Mouse (Mus musculus) midbrain, embryonic 10.5 days (tissue): ENCODE measurements around the gene Aqp9. TPM values are rescaled to one million over a fixed set of nuclear protein-coding genes. Genes with fewer than 3 reads are reported as not detected.
A peak's percentile ranks its signal among the peaks of the same experiment; 100 is the strongest.

Experiments
- DNase-seq: peaks from one replicate; pipeline ENCODE4 v3.0.0-alpha.2; 2017; ENCODE audit warnings: low spot score
- H3K27ac ChIP-seq: fragments of 300-500 bp; sonication (generic); replicated peaks from 2 replicates; pipeline ENCODE4 v1.5.1; 2016; ENCODE audit warnings: mild to moderate bottlenecking
- H3K27me3 ChIP-seq: fragments of 300-500 bp; sonication (generic); 2 replicates; pipeline ENCODE4 v1.6.1; 2016; ENCODE audit warnings: low read depth, mild to moderate bottlenecking; ENCODE audit not compliant: poor library complexity, severe bottlenecking
- H3K36me3 ChIP-seq: fragments of 300-500 bp; sonication (generic); 2 replicates; pipeline ENCODE4 v1.6.1; 2016; ENCODE audit warnings: mild to moderate bottlenecking, moderate library complexity
- H3K4me1 ChIP-seq: fragments of 300-500 bp; sonication (generic); 2 replicates; pipeline ENCODE4 v1.6.1; 2016
- H3K4me3 ChIP-seq: fragments of 300-500 bp; sonication (generic); 2 replicates; pipeline ENCODE4 v1.5.1; 2016; ENCODE audit warnings: mild to moderate bottlenecking, moderate library complexity
- H3K9me3 ChIP-seq: fragments of 300-500 bp; sonication (generic); replicated peaks from 2 replicates; pipeline ENCODE4 v1.6.1; 2016; ENCODE audit warnings: mild to moderate bottlenecking
- WGBS: fragments of 180-500 bp; shearing (Covaris S2); methylation state at CpG from one replicate; pipeline ENCODE4 v1.1.7; 2016; 5-methylcytosine and 5-hydroxymethylcytosine counted together
- polyA plus RNA-seq: library from polyadenylated mRNA; unstranded; fragments of >200 nt; fragmentation: Nextera tagmentation; extraction: Ambion mirVana; gene quantifications from 2 replicates; pipeline ENCODE4 v1.2.1, GENCODE M21; 2016

Gene Aqp9
- polyA plus RNA-seq, 1 experiment from 2014 or later = 0.14 TPM

GRCm38 (mm10) chr9:71113166-71113565 lies 55.3 kb downstream of the Aqp9 start:
- Histone ChIP-seq H3K9me3 (no peaks in the 10 kb centered on the region), H3K27ac (no peak overlapping the region), H3K4me3 (no peak overlapping the region), H3K27me3 (no peaks in the 10 kb centered on the region), H3K36me3 (no peaks in the 10 kb centered on the region), H3K4me1 (no peaks in the 10 kb centered on the region)
- DNase-seq = no peak
- WGBS = 87% methylated on average over 6 of the region's 6 CpGs

GRCm38 (mm10) chr9:71103521-71103920 lies 65.0 kb downstream of the Aqp9 start:
- no peak for DNase-seq
- Histone ChIP-seq H3K36me3 (no peaks in the 10 kb centered on the region), H3K4me3 (no peak overlapping the region), H3K9me3 (no peaks in the 10 kb centered on the region), H3K27me3 (no peaks in the 10 kb centered on the region), H3K4me1 (no peaks in the 10 kb centered on the region), H3K27ac (no peak overlapping the region)
- WGBS = 89% methylated on average over 5 of the region's 5 CpGs

GRCm38 (mm10) chr9:71094066-71094465 lies 74.4 kb downstream of the Aqp9 start:
- no peak overlapping the region for H3K4me3 ChIP-seq
- no peaks in the 10 kb centered on the region for H3K9me3 ChIP-seq
- DNase-seq = no peak
- WGBS = 92% methylated on average over 6 of the region's 6 CpGs
- no peaks in the 10 kb centered on the region for H3K4me1 ChIP-seq
- H3K27ac ChIP-seq = no peak overlapping the region
- H3K27me3 ChIP-seq = no peaks in the 10 kb centered on the region
- H3K36me3 ChIP-seq = no peaks in the 10 kb centered on the region

GRCm38 (mm10) chr9:71092038-71092437 lies 76.4 kb downstream of the Aqp9 start:
- Histone ChIP-seq H3K36me3 (no peaks in the 10 kb centered on the region), H3K9me3 (no peaks in the 10 kb centered on the region), H3K4me1 (no peaks in the 10 kb centered on the region), H3K27ac (no peak overlapping the region), H3K27me3 (no peaks in the 10 kb centered on the region), H3K4me3 (no peak overlapping the region)
- peak; percentile 40 for DNase-seq
- 81% methylated on average over 5 of the region's 5 CpGs for WGBS

GRCm38 (mm10) chr9:71079201-71079600 lies 89.3 kb downstream of the Aqp9 start:
- no peaks in the 10 kb centered on the region for H3K4me1 ChIP-seq
- H3K36me3 ChIP-seq = no peaks in the 10 kb centered on the region
- DNase-seq = no peak
- no peak overlapping the region for H3K4me3 ChIP-seq
- 80% methylated on average over 7 of the region's 7 CpGs for WGBS
- no peaks in the 10 kb centered on the region for H3K9me3 ChIP-seq
- H3K27ac ChIP-seq = no peak overlapping the region
- H3K27me3 ChIP-seq = no peaks in the 10 kb centered on the region

- no peaks in the 10 kb centered on the region for H3K36me3 ChIP-seq
- no peaks in the 10 kb centered on the region for H3K4me1 ChIP-seq
- H3K27me3 ChIP-seq = no peaks in the 10 kb centered on the region
- H3K27ac ChIP-seq = no peak overlapping the region
- H3K4me3 ChIP-seq = no peak overlapping the region
- no peak for DNase-seq
- 95% methylated on average over 5 of the region's 5 CpGs for WGBS
- no peaks in the 10 kb centered on the region for H3K9me3 ChIP-seq
Measured at GRCm38 (mm10) chr9:71077251-71077825, 91.1 kb downstream of the Aqp9 start.

- whole genome bisulfite sequencing = 88% methylated on average over 12 of the region's 12 CpGs
- H3K4me1 ChIP-seq = no peaks in the 10 kb centered on the region
Measured at GRCm38 (mm10) chr9:71076201-71076648, 92.3 kb downstream of the Aqp9 start.

GRCm38 (mm10) chr9:71073831-71074230 lies 94.7 kb downstream of the Aqp9 start:
- no peaks in the 10 kb centered on the region for H3K9me3 ChIP-seq

More at GRCm38 (mm10) chr9:71076201-71076648, 92.3 kb downstream of the Aqp9 start:
- H3K27me3 ChIP-seq = no peaks in the 10 kb centered on the region
- H3K36me3 ChIP-seq = no peaks in the 10 kb centered on the region
- H3K27ac ChIP-seq = no peak overlapping the region
- no peak overlapping the region for H3K4me3 ChIP-seq
- DNase-seq = no peak
- no peaks in the 10 kb centered on the region for H3K9me3 ChIP-seq

GRCm38 (mm10) chr9:71073076-71073475 lies 95.4 kb downstream of the Aqp9 start:
- Histone ChIP-seq H3K36me3 (no peaks in the 10 kb centered on the region), H3K4me1 (no peaks in the 10 kb centered on the region), H3K9me3 (no peaks in the 10 kb centered on the region), H3K27me3 (no peaks in the 10 kb centered on the region), H3K4me3 (no peak overlapping the region), H3K27ac (no peak overlapping the region)
- peak; percentile 5 for DNase-seq
- WGBS = 64% methylated on average over 4 of the region's 4 CpGs

More at GRCm38 (mm10) chr9:71073831-71074230, 94.7 kb downstream of the Aqp9 start:
- Histone ChIP-seq H3K4me1 (no peaks in the 10 kb centered on the region), H3K27ac (no peak overlapping the region), H3K27me3 (no peaks in the 10 kb centered on the region), H3K36me3 (no peaks in the 10 kb centered on the region), H3K4me3 (no peak overlapping the region)
- DNase-seq = peak; percentile 20
- 67% methylated on average over 4 of the region's 4 CpGs for WGBS

- Histone ChIP-seq H3K27me3 (no peaks in the 10 kb centered on the region), H3K27ac (no peak overlapping the region), H3K4me1 (no peaks in the 10 kb centered on the region), H3K36me3 (no peaks in the 10 kb centered on the region), H3K9me3 (no peaks in the 10 kb centered on the region), H3K4me3 (no peak overlapping the region)
- peak; percentile 10 for DNase-seq
- WGBS = 78% methylated on average over 7 of the region's 7 CpGs
Measured at GRCm38 (mm10) chr9:71072502-71072901, 96.0 kb downstream of the Aqp9 start.

GRCm38 (mm10) chr9:71071581-71072330 lies 96.7 kb downstream of the Aqp9 start:
- Histone ChIP-seq H3K27me3 (no peaks in the 10 kb centered on the region), H3K27ac (no peak overlapping the region), H3K9me3 (no peaks in the 10 kb centered on the region), H3K4me1 (0 out of 2 replicates have a peak, but pooled peaks cover under 1% of the 10 kb centered on the region), H3K4me3 (no peak overlapping the region), H3K36me3 (no peaks in the 10 kb centered on the region)
- WGBS = 87% methylated on average over 7 of the region's 7 CpGs
- DNase-seq = peak; percentile 8

GRCm38 (mm10) chr9:71070628-71071027 lies 97.9 kb downstream of the Aqp9 start:
- Histone ChIP-seq H3K4me3 (no peak overlapping the region), H3K9me3 (no peaks in the 10 kb centered on the region), H3K36me3 (no peaks in the 10 kb centered on the region), H3K4me1 (peaks cover 7% of the 10 kb centered on the region), H3K27me3 (no peaks in the 10 kb centered on the region), H3K27ac (no peak overlapping the region)
- WGBS = 80% methylated on average over 2 of the region's 2 CpGs
- no peak for DNase-seq

GRCm38 (mm10) chr9:71068866-71069390 lies 99.6 kb downstream of the Aqp9 start:
- no peak overlapping the region for H3K27ac ChIP-seq
- no peaks in the 10 kb centered on the region for H3K27me3 ChIP-seq
- peak; percentile 11 for DNase-seq
- H3K36me3 ChIP-seq = no peaks in the 10 kb centered on the region
- H3K4me1 ChIP-seq = peaks cover 19% of the 10 kb centered on the region
- H3K4me3 ChIP-seq = no peak overlapping the region
- WGBS = 56% methylated on average over 6 of the region's 6 CpGs
- no peaks in the 10 kb centered on the region for H3K9me3 ChIP-seq
